Mouse (Mus musculus) myocyte (in vitro differentiated cells): ENCODE data around the gene Aff3. TPM values are rescaled to one million over a fixed set of nuclear protein-coding genes. Genes with fewer than 3 reads are reported as not detected.

Experiments
- H3K27me3 ChIP-seq: one replicate; pipeline ENCODE4 v1.6.1; 2011; ENCODE audit not compliant: control insufficient read depth, insufficient read depth, insufficient read length
- H3K36me3 ChIP-seq: one replicate; pipeline ENCODE4 v1.6.1; 2011; ENCODE audit not compliant: control insufficient read depth, insufficient read depth
- H3K4me2 ChIP-seq: one replicate; pipeline ENCODE4 v1.6.1; 2011; ENCODE audit warnings: low read depth, control low read depth
- H3K4me3 ChIP-seq: one replicate; pipeline ENCODE4 v1.5.1; 2011; ENCODE audit warnings: mild to moderate bottlenecking, control low read depth, moderate library complexity
- H3K79me2 ChIP-seq: one replicate; pipeline ENCODE4 v1.6.1; 2011; ENCODE audit not compliant: control insufficient read depth, insufficient read depth
- H3ac ChIP-seq: one replicate; pipeline ENCODE4 v1.6.1; 2011; ENCODE audit not compliant: control insufficient read depth, insufficient read length
- CEBPB ChIP-seq: IDR thresholded peaks from 2 replicates; pipeline ENCODE4 v1.6.1; 2011; ENCODE audit warnings: mild to moderate bottlenecking, moderate library complexity; ENCODE audit not compliant: poor library complexity, insufficient read depth, severe bottlenecking
- E2F4 ChIP-seq: IDR thresholded peaks from one replicate; pipeline ENCODE4 v1.6.1; 2011; ENCODE audit warnings: mild to moderate bottlenecking, control low read depth, moderate library complexity; ENCODE audit not compliant: insufficient read depth
- MAX ChIP-seq: IDR thresholded peaks from one replicate; pipeline ENCODE4 v1.6.1; 2011; ENCODE audit warnings: low read depth, mild to moderate bottlenecking, control low read depth
- MYOD1 ChIP-seq, 3 experiments: IDR thresholded peaks; one replicate each; pipeline ENCODE4 v1.6.1; 2011; ENCODE audit warnings: control low read depth in 2 of 3, low read depth in 2 of 3, mild to moderate bottlenecking in 2 of 3, moderate library complexity in 1 of 3; ENCODE audit not compliant: insufficient read length in 2 of 3, control insufficient read depth in 1 of 3
- MYOG ChIP-seq, 3 experiments: IDR thresholded peaks; one replicate each; pipeline ENCODE4 v1.6.1; 2011; ENCODE audit warnings: control low read depth in 2 of 3, low read depth in 2 of 3, mild to moderate bottlenecking in 2 of 3; ENCODE audit not compliant: insufficient read length in 2 of 3, control insufficient read depth in 1 of 3, insufficient read depth in 1 of 3
- POLR2A ChIP-seq: IDR thresholded peaks from one replicate; pipeline ENCODE4 v1.6.1; 2011; ENCODE audit warnings: low read depth, mild to moderate bottlenecking, control low read depth, moderate library complexity; ENCODE audit not compliant: insufficient read length
- POLR2AphosphoS2 ChIP-seq: IDR thresholded peaks from one replicate; pipeline ENCODE4 v1.6.1; 2011; ENCODE audit warnings: low read depth, control low read depth; ENCODE audit not compliant: insufficient read length
- REST ChIP-seq: IDR thresholded peaks from one replicate; pipeline ENCODE4 v1.6.1; 2011; ENCODE audit warnings: mild to moderate bottlenecking, control low read depth, moderate library complexity; ENCODE audit not compliant: insufficient read depth, insufficient read length
- SRF ChIP-seq: IDR thresholded peaks from one replicate; pipeline ENCODE4 v1.6.1; 2011; ENCODE audit warnings: low read depth; ENCODE audit not compliant: control insufficient read depth, insufficient read length
- TCF12 ChIP-seq: IDR thresholded peaks from one replicate; pipeline ENCODE4 v1.6.1; 2011; ENCODE audit warnings: mild to moderate bottlenecking, control low read depth; ENCODE audit not compliant: poor library complexity, insufficient read depth, severe bottlenecking
- TCF3 ChIP-seq: IDR thresholded peaks from one replicate; pipeline ENCODE4 v1.6.1; 2011; ENCODE audit warnings: low read depth, control low read depth; ENCODE audit not compliant: insufficient read length
- USF1 ChIP-seq: IDR thresholded peaks from one replicate; pipeline ENCODE4 v1.6.1; 2011; ENCODE audit warnings: low read depth, mild to moderate bottlenecking, control low read depth, moderate library complexity
- polyA plus RNA-seq: library from polyadenylated mRNA; unstranded; fragments of >200 nt; fragmentation: generic; extraction: Trizol; gene quantifications from one replicate; pipeline ENCODE4 v1.2.1, GENCODE M21; 2012; ENCODE audit warnings: missing spikeins

The Aff3 gene
- polyA plus RNA-seq, 1 experiment, result not detected

DNA sequence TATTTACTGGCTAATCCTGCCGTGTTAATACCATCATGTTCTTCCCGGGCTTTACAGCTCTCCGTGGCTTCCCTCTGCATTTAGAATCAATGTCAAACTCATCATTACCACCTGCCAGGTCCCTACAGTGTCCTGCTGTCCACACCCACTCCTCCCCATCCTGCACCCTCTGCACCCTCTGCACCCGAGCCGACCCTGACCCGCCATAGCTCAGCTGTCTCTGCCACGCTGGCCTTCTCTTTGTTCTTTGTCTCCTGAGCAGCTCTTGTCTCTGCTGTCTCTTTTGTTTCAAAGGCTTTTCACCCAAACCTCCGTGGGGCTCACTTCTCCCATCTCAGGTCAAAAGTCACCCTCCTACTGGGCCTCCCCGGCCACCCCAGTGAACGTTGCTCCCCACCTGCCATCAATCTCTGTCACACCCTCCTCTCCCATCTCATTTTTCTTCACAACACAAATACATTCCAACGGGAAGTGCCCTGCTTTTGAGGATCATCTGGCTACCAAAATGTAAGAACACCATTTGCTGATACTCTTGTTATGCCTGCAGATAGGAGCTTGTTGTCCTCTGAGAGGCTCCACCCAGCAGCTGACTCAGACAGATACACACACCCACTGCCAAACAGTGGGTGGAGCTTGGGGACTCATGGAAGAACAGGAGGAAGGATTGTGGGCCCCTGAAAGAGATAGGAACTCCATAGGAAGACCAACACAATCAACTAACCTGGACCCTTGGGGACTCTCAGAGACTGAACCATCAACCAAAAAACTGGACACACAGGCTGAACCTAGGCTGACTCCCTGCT, 102.2 kb downstream of the Aff3 start:
- H3K27me3 ChIP-seq, result no peaks in the 10 kb centered on the region
- no peak overlapping the region for H3K4me3 ChIP-seq
- H3K79me2 ChIP-seq, result no peaks in the 10 kb centered on the region
- no peak overlapping the region for H3ac ChIP-seq
- no peaks in the 10 kb centered on the region for H3K36me3 ChIP-seq
- no peak overlapping the region for H3K4me2 ChIP-seq
- TF ChIP-seq POLR2A (no peak), USF1 (no peak), CEBPB (no peak), SRF (no peak), TCF3 (no peak), REST (no peak), MAX (no peak), MYOD1 (IDR thresholded peaks at IDR 0.05; ENCODE audit: control insufficient read depth in 1 of 3, insufficient read length in 2 of 3, low read depth in 2 of 3) (no peak), POLR2AphosphoS2 (no peak), E2F4 (no peak), TCF12 (no peak), MYOG (IDR thresholded peaks at IDR 0.05; ENCODE audit: control insufficient read depth in 1 of 3, insufficient read depth in 1 of 3, insufficient read length in 2 of 3, low read depth in 2 of 3) (no peak)

GRCm38 (mm10) chr1:38561331-38561730, 103.4 kb downstream of the Aff3 start:
- Histone ChIP-seq H3K27me3 (no peaks in the 10 kb centered on the region), H3ac (no peak overlapping the region), H3K79me2 (no peaks in the 10 kb centered on the region), H3K4me2 (no peak overlapping the region), H3K36me3 (no peaks in the 10 kb centered on the region), H3K4me3 (no peak overlapping the region)
- no peak for TF ChIP-seq POLR2A
- TF ChIP-seq MYOD1 (IDR thresholded peaks at IDR 0.05; ENCODE audit: control insufficient read depth in 1 of 3, insufficient read length in 2 of 3, low read depth in 2 of 3), result no peak
- TF ChIP-seq CEBPB, result no peak
- TF ChIP-seq MYOG (IDR thresholded peaks at IDR 0.05; ENCODE audit: control insufficient read depth in 1 of 3, insufficient read depth in 1 of 3, insufficient read length in 2 of 3, low read depth in 2 of 3), result no peak
- TF ChIP-seq TCF3, result no peak
- TF ChIP-seq MAX, result no peak
- no peak for TF ChIP-seq E2F4
- TF ChIP-seq POLR2AphosphoS2, result no peak
- TF ChIP-seq SRF, result no peak

GRCm38 (mm10) chr1:38560666-38561065, 104.1 kb downstream of the Aff3 start:
- H3K4me2 ChIP-seq, result no peak overlapping the region
- no peaks in the 10 kb centered on the region for H3K27me3 ChIP-seq
- no peaks in the 10 kb centered on the region for H3K36me3 ChIP-seq
- H3ac ChIP-seq, result no peak overlapping the region
- no peaks in the 10 kb centered on the region for H3K79me2 ChIP-seq
- H3K4me3 ChIP-seq, result no peak overlapping the region
- TF ChIP-seq E2F4 (no peak), MYOG (IDR thresholded peaks at IDR 0.05; ENCODE audit: control insufficient read depth in 1 of 3, insufficient read depth in 1 of 3, insufficient read length in 2 of 3, low read depth in 2 of 3) (no peak), SRF (no peak), CEBPB (no peak), USF1 (no peak), MAX (no peak), TCF3 (no peak), REST (no peak), POLR2A (no peak), POLR2AphosphoS2 (no peak), MYOD1 (IDR thresholded peaks at IDR 0.05; ENCODE audit: control insufficient read depth in 1 of 3, insufficient read length in 2 of 3, low read depth in 2 of 3) (no peak), TCF12 (no peak)

- TF ChIP-seq MAX (no peak), MYOD1 (IDR thresholded peaks at IDR 0.05; ENCODE audit: control insufficient read depth in 1 of 3, insufficient read length in 2 of 3, low read depth in 2 of 3) (no peak)
- H3K4me2 ChIP-seq, result no peak overlapping the region
- H3K36me3 ChIP-seq, result no peaks in the 10 kb centered on the region
- H3K4me3 ChIP-seq, result no peak overlapping the region
- no peaks in the 10 kb centered on the region for H3K27me3 ChIP-seq
- no peak overlapping the region for H3ac ChIP-seq
- no peaks in the 10 kb centered on the region for H3K79me2 ChIP-seq
Measured at GRCm38 (mm10) chr1:38557615-38558014, 107.1 kb downstream of the Aff3 start.

- no peaks in the 10 kb centered on the region for H3K36me3 ChIP-seq
- H3K27me3 ChIP-seq, result no peaks in the 10 kb centered on the region
- no peaks in the 10 kb centered on the region for H3K79me2 ChIP-seq
- TF ChIP-seq E2F4, result no peak
- TF ChIP-seq SRF, result no peak
- TF ChIP-seq MYOG (IDR thresholded peaks at IDR 0.05; ENCODE audit: control insufficient read depth in 1 of 3, insufficient read depth in 1 of 3, insufficient read length in 2 of 3, low read depth in 2 of 3), result no peak
- TF ChIP-seq POLR2A, result no peak
- no peak for TF ChIP-seq TCF3
- TF ChIP-seq POLR2AphosphoS2, result no peak
- TF ChIP-seq MYOD1 (IDR thresholded peaks at IDR 0.05; ENCODE audit: control insufficient read depth in 1 of 3, insufficient read length in 2 of 3, low read depth in 2 of 3), result no peak
- no peak for TF ChIP-seq TCF12
- no peak for TF ChIP-seq USF1
- TF ChIP-seq REST, result no peak
- no peak overlapping the region for H3ac ChIP-seq
- H3K4me3 ChIP-seq, result no peak overlapping the region
- H3K4me2 ChIP-seq, result no peak overlapping the region
Measured at GRCm38 (mm10) chr1:38554546-38554945, 110.2 kb downstream of the Aff3 start.
